Mouse (Mus musculus) heart, postnatal 4 days (tissue): ENCODE measurements at regions not wholly inside any gene's neighbourhood (a gene's known extent, or its start where the extent isn't known, plus 50 kb on each side); places are given as distances from the start of the nearest gene placed in this dataset.

Experiments
- DNase-seq: peaks from one replicate; pipeline ENCODE4 v3.0.0; 2021

DNA sequence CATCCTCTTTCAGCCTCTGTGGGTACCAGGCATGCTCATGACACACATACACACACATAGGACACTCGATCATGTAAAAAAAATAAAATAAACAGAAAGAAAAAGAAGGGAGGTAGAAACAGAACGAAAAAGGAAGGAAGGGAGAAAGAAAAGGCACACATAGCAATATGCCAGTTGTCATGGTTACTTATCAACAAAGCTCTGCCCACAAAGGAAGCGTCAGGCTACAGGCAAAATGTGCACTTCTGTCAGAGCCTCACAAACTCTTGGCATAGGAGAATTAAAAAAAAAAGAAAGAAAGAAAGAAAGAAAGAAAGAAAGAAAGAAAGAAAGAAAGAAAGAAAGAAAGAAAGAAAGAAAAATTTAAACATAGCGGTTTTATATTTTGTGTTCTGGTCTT is 56.9 kb upstream of the Sox2 start:
- DNase-seq: no peak

DNA sequence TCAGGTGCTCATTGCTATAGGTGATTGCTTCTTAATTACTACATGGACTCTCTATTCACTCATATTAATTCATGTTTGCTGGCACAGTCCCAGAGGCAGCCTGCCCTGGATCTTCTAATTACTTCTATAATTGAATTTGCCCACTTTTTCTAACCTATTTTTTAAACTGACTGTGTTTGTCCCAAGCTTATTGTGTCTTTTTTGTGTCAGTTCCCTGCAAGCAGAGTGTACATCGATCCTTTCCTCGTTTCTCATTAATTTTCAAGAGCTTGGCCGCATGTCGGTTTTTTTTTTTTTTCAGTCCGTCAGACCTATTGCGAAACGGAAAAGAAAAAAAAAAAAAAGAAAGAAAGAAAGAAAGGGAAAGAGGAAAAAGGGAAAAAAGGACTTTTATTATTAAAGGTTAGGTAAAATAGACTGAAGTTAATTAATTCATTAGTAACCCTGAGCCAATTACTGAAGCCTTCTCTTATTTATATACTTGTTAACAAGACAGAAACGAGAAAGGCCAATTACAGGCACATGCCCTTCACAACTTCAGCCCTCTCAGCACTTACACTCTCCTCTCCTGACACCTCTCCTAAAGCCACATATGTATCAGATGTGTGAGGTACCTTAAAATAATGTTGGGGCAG is 72.2 kb upstream of the Sox2 start:
- no peak for DNase-seq

DNA sequence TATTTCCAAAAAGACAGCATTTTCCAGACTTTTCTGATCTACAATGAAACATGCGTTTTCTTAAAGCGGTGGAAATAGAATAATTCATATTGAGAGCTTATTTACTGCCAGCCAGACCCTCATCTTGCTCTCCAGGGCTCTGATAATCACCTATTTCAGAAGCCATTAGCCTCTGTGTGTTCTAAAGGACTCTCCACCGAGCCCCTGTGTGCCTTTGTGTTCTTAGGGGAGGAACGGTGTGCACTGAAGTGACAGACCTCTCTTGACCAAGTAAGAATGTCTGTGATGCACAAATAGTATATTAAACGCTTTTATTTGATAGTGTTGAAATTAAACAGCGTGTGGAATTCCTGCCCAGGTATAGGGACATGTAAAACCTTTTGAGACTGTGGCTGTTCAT is 73.1 kb upstream of the Sox2 start:
- no peak for DNase-seq

DNA sequence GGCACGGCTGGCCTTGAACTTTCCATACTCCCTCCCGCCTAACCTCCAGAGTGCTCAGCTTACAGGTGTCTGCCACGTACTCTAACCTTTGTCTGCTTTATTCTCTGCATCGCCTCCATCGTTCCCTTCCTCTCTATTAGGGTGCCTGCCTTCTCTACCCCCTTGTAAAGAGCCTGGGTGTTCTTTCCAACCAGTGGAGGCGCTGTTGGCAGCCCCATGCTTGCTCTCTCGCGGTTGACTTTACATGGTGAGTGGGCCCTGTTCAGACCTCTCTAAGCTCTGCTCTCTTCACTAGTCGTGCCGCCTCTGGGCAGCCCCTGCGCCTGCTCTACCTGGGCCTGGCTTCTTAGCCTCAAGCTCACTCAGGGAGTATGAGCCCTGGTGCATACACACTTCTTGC is 74.0 kb upstream of the Sox2 start:
- DNase-seq: no peak

DNA sequence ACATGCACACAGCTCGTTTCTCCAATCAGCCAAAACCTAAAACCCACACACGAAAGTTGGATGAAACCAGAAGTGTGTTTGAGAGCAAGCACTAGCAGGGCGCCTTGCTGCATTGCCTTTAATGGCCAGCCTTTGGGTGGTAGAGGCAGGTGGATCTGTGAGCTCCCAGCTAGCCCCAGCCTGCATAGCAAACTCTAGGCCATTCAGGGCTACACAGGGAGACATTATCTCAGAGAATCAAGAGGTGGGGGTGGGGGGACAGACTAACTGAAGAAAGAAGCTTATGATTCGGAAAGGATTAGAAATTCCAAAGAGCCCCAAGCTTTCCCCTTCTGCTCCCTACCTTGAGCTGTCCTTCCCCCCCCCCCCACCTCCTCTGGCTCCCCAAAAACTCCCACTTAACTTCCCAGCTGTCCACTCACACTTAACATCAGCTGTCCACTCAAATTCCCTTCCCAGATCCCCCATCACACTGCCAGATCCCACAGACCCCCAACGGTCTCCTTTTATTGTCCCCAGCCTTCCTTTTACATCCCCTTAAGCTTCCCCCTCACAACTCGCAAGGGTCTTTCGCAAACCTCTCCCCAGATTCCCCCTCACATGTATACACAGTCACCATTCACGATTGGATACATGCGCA is 75.4 kb upstream of the Sox2 start:
- DNase-seq: no peak

DNA sequence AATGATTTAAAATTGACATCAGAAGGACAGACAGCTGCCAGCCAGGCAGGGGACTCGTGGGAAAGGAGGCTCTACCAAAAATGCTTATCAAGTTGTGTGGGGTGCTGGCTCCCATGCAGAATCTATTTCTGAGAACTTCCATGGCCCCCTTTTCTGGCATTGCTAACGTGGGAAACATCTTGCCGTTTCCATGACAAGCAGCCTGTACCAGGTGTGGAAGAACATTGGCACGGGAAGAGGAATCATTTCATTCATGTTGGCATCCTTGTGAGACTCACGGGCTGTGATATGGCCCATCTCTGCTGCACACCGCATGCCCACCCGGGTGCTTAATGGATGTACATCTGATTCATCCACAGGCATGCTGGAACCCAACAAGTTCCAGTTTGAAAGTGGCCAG is 76.9 kb upstream of the Sox2 start:
- no peak for DNase-seq

DNA sequence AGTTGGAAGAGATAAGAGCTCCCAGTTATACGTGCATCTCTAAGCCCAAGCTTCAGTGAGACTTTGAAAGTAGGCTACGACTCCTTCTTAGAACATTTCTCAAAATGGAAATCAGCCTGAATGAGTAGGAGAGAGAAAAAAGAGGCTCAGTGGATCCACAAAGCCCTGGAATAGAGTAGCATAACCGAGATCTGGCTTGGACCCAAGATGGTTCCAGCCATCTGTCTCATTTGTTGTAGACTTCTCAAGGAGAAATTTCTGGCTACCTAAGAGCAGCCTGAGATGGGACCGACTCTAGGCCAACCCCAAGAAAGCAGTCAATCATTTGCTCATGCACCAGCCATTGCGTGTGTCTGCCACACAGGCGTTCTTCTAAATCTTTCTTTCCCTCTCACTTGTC is 78.1 kb upstream of the Sox2 start:
- DNase-seq: no peak

DNA sequence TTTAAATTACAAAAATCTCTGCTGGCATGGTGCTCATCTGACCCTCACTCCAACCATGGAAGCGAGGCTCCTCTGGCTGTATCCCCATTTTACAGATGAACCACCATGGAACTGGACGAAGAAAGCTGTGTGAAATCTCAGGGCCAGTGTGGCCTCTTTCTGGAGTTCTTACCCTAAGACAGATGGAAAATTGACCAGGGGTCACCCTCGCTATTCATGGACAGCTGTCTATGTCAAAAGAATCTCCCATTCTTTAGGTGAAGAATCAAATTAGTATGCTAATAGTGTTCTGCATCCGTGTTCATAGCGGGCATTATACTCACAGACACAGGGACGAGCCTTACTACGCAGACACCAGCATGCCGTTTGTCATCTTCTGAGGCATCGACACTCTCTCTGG is 78.6 kb upstream of the Sox2 start:
- DNase-seq: no peak

DNA sequence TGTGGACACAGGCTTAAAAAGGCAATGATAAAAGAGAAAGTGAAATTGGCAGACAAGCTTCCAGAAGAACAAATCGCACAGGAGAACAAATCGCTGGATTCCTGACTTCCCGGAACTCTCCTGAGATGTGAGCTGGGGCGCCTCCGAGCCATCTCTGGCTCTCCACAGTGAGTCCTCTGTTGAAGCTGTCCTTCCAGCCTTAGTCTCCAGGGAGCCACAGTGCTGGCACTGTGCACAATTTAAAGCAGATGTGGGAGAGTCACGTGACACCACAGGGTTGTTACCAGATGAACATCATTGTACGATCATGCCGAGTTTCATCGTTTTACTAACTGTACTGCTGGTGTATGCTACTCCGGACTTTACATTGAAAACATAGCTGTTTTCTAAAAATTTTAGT is 80.2 kb upstream of the Sox2 start:
- peak; percentile 45 for DNase-seq

DNA sequence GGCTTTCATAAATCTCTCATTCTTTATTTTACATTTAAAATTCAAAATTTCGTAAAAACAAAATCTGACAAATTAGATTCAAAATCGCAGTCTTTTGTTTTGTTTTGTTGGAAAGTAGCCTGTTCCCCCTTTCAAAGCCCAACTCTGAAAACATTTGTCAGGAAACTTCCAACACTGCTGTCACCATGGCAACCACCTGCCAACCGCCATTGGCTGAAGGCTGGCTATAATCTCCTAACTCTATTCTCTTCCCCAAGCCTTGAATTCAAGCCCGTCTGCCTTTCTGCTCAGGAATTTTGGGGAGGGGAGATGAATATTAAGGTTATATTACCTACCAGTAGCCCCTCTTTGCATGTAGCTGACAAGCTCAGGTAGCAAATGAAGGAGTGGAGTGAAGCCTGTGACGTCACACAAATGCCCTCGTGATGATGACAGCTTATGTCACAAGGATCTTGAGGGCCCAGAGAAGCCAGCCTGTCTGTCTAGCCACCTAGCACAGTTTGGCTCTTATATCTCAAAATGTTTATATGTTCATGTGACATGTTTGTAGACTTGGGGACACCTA is 82.0 kb upstream of the Sox2 start:
- DNase-seq: no peak

DNA sequence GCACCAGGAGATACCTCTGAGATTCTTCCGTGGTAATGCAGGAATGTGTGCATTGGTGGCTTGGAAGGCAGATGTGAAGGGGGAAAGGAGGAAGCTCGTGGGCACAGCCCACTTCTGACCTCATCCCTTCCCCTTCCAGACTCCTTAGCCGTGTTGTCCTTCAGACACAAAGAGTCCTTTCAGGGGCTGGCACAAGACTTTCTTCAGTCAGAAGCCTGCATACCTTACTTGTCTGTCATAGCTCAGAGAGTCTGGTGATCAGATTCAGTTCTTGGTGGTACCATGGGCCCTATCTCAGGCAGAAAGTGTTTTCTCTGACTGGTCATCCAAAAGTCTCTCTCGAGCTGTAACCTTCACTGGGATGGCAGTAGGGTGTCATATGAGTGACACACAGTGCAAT is 84.8 kb upstream of the Sox2 start:
- DNase-seq: no peak

DNA sequence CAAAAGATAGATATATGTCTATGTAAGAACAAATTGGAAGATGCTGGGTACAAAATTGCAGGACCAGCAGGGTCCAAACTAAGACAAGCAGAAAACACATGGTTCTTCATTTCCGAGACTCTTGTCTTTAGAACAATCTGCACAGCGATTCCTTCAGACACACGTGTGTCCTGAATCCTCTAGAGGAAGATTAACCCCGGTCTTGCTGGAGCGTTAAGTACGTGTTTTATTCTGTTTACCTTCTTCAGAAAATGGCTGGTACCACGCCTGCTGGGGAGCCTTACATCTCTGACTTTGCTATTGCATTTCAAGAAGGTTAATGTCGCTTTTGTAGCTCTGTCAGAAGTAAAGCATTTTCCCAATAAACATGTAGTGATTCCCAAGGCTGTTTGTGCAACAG is 87.3 kb upstream of the Sox2 start:
- no peak for DNase-seq

DNA sequence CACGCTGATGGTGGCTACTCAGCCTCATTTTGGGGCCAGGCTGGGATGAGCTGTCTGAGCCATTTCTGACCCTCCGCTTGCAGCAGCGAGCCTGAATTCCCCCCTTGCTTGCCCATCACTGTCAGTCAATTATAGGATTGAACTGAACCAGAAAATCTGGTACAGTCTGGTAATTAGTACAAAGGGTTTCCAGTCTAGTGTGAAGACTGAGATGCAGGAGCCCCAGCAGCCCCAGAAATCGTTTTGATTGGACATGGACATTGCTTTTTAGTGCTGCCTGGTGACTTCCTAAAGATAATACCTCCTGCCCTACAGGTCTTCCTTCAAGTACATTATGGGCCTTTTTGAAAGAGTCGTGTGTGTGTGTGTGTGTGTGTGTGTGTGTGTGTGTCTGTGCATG is 88.5 kb upstream of the Sox2 start:
- DNase-seq: no peak

DNA sequence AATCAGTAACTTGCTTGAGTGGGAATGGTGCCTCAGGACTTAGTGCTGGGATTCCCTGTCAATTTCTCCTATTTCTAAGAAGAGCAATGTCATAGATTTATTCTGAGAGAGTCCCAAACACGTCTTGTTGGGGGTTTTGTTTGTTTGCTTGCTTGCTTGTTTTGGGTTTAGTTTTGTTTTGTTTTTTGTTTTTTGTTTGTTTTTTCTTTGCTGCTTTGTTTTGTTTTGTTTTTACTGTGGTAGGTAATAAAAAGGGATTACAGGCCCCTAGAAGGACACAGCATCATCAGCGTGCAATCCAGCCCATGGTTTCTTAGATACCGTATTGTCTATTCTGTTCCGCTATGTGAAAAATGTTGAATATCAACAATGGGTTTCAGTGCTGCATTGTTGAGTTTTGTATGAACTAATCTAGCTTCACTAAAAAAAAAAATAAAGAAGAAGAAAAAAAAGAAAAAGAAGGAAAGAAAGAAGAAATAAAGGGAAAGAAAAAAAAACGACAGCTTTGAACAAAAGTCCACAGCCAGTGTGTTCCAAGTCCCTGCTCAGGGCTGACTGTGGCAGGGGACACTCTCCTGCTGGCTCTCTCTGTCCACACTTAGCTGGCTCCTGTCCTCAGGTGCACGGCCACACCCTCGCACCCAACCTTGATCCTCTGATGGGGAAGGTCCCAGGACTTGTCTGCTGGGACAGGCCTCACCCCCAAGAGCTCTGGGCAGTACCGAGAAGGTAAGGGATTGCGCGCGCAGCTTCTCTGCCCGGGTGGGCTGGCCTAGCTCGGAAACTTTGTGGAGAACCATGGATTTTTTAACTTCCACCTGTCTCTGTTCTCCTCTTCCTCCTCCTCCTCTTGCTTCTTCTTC is 90.1 kb upstream of the Sox2 start:
- no peak for DNase-seq

DNA sequence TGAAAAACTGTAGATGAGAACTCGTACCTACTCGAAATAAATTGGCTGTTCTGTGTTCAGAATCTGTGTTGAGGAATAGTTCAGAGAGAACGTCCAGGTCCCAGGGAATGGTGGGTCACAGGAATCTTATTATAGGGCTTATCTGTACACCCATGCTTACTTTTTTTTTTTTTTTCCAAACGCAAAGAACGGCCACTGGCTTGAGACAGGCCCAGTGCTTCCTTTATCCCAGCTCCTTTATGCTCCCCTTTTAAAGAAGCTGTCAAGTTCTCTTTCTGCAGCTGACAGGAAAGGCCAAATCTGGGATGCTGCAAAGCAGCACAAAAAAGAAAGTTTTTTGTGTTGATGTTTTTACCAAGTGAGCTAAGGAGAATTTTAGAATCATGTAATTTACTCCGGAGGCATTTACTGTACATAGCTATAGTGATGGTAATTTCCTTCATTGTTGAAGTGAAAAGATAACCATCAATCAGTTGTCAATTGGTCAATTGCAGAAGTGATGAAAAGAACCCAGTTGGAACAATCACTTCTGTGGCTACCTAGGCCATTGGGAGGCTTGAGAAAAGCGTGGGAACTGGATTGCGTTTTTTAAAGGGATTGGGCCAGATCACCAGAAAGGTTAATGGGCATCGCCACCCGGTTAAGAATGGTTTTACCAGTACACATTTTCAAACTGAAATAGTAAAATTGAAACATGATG is 91.2 kb upstream of the Sox2 start:
- no peak for DNase-seq

DNA sequence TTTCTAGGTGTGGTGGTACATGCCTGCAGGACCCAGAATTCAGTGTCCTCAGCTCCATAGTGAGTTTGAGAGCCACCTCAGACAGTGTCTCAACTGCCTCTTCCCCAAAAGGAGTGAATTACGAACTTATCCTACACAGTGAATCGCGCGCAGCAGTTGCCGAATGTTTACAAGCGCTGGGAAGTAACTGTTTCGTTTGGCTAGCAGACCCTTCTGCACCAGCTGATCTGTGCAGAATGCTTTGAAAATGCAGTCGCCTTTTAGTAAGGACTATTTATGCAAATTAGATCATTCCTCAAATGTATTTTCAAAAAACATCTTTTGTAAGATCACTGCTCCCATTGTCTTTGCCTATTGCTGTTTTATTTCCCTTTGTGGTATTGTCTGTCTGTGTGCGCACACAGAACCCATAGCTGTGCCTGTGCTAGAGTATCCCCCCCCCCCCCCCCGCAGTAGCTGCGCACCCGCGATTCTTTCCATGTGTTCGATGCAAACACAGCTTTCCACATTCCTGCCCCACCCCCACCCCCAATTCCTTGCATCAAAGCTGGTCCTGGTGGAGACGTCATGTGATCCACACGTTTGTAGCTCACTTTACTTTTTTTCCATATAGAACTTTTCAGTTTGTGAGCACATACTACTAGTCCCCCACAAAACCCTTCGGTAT is 97.5 kb upstream of the Sox2 start:
- DNase-seq: no peak

DNA sequence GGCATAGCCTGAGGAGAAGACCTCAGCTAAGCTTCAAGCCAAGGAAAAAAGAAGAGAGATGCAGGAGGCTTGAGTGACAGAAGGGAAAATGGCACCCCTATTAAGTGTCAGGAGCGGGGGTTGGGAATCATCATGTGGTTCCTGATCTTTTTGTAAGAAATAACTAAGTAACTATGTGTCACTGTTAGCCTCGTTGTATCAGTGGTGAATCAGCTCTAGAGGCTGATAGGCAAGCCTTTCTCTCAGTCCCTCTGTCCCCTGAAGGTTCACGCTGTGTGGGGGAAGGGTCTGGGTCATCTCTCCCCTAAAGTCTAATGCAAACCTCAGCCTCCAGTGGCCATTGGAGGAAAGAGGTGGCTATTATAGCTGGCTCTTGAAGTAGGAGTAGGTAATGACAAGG is 99.1 kb upstream of the Sox2 start:
- DNase-seq: no peak

DNA sequence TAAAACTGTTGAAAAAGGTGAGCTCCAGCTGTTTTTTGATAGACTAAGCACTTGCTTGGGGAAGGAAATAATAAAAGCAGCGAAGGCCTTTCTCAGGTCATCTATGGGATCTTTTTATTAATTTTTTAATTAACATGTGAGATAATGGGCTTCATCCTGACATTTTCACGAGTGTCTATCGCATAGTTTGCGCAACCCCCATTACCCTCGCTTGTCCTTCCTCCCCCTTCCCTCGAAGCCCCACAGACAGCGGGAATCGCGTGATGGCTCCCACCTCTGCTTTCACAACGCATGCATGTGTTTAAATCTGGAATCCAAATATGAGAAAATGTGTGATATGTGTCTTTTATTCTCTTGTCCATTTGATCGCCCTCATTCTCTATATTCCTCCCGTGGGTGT is 100.0 kb upstream of the Sox2 start:
- DNase-seq: no peak

DNA sequence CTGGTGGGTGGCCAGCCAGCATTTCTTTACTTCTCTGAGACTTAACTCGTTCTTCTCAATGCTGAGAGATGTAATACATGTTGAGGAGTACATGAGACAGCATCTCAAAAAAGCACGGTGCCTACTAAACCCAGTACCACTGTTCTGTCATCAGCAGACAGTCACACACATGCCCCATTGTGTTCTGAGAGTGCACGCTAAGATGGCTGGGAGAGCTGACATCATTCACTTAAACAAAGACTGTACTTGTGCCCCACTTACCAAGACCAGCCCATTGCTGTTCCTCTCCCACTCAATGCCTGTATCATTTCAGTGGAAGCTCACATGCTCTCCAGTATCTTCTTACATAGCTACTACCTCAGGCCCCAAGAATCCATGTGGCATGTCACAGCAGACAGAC is 117.8 kb upstream of the Sox2 start:
- no peak for DNase-seq

DNA sequence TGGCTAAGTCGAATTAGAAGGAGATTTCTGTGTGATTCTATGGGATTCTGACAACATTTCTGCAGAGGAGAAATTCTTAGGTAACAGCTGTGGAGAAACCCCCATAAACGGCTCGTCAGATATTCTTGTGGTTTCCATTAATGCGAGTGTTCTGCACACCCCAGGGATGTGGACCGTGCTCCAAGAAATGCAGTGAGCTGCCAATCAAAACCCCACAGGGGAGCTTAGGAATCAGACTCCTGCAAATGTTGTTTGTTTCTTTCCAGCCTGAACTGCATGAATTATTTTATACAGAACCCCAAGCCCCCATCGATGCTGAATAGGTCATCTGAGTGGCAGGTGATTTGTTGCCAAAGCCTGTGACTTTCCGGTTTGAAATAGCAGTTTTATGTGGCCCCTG is 118.4 kb upstream of the Sox2 start:
- no peak for DNase-seq

DNA sequence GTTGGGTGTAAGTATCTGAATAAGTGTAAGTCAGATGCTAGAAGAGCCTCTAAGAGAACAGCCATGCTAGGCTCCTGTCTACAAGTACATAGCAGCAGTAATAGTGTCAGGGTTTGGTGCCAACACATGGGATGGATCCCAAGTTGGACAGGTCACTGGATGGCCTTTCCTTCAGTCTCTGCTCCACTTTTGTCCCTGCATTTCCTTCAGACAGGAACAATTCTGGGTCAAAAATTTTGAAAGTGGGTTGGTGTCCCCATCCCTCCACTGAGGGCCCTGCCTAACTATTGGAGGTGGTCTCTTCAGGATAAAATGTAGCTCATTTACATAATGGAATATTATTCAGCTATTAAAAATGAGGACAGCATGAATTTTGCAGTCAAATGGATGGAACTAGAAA is 122.7 kb upstream of the Sox2 start:
- DNase-seq: no peak

DNA sequence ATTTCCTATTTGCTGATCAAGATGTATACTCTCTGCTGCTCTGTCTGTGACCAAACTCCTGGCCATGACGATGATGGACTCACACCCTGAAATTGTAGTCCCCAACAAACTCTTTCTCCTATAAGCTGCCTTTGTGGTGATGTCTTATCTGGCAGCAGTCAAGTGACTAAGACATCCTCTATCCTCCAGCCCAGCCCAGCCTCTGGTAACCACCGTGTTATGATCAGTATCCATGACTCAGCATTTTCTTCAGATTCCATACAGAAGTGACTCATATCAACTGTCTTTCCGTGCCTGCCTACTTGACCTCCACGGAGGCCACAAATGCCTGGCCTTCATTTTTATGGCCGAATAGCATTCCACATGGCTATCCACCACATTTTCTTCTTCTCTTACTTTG is 124.5 kb upstream of the Sox2 start:
- DNase-seq: no peak
